Mouse (Mus musculus) olfactory bulb, adult 2 months (tissue): ENCODE results near the gene Olfr1420. TPM values are rescaled to one million over a fixed set of nuclear protein-coding genes. Genes with fewer than 3 reads are reported as not detected.
"Not testable (repeated sequence)": the region's sequence is repeated elsewhere in the genome, so short reads cannot be mapped to it uniquely, and the experiment has no call there.

ENCODE experiments used
- H3K27ac ChIP-seq: fragments of 200-500 bp; 2 replicates; pipeline ENCODE4 v1.5.1; 2012; ENCODE audit warnings: low read depth, low read length; ENCODE audit not compliant: insufficient read depth
- H3K4me1 ChIP-seq: fragments of 200-500 bp; 2 replicates; pipeline ENCODE4 v1.6.1; 2012; ENCODE audit warnings: low read length; ENCODE audit not compliant: control insufficient read depth, insufficient read depth
- H3K4me3 ChIP-seq: fragments of 200-500 bp; 2 replicates; pipeline ENCODE4 v1.5.1; 2012; ENCODE audit warnings: mild to moderate bottlenecking, low read depth, low read length, moderate library complexity; ENCODE audit not compliant: insufficient read depth
- CTCF ChIP-seq: fragments of 200-500 bp; IDR thresholded peaks from 2 replicates; pipeline ENCODE4 v1.5.1; 2012; ENCODE audit warnings: low read depth, mild to moderate bottlenecking, low read length, moderate library complexity; ENCODE audit not compliant: insufficient read depth
- POLR2A ChIP-seq: fragments of 200-500 bp; IDR thresholded peaks from 2 replicates; pipeline ENCODE4 v1.6.1; 2012; ENCODE audit warnings: mild to moderate bottlenecking, low read depth, low read length, moderate library complexity; ENCODE audit not compliant: insufficient read depth
- WGBS: fragments of 180-500 bp; shearing (Covaris S2); methylation state at CpG from one replicate; pipeline ENCODE4 v1.1.7; 2018; 5-methylcytosine and 5-hydroxymethylcytosine counted together
- polyA plus RNA-seq: library from polyadenylated mRNA; stranded (reverse); fragments of >200 nt; gene quantifications from 2 replicates; pipeline ENCODE4 v1.2.4, GENCODE M21; 2012; ENCODE audit warnings: low replicate concordance; ENCODE audit not compliant: missing spikeins, insufficient read depth, insufficient read length

Olfr1420 gene
- not detected in 2 replicates for polyA plus RNA-seq

DNA sequence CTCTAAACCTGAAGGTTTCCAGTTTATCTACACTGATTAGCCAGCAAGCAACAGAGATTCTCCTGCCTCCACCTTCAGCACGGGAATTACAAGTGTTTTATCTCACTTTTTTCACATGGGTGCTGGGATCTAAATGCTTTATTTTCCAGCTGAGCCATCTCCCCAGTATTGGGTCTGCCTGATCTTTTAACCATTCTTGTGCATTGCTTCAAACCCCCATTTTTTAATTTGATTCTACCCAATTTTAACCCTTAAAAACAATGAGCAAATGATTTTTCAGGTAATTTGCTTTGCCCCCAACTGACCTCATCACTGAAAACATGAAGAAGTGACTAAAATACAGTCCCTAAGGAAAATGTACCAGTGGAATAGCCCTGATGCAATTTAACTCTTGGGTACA is at the start of gene Olfr1420:
TSS of gene Olfr1420 (plus strand) at position 301 of the 400 bp plus-strand sequence.
- WGBS = 53% methylated on average over 1 of the region's 1 CpGs
- no peak within 1 kb of the TSS for H3K4me3 ChIP-seq
- TF ChIP-seq CTCF (no peak), POLR2A (no peak)
- no peaks in the 10 kb centered on the region for H3K4me1 ChIP-seq
- H3K27ac ChIP-seq = no peak within 1 kb of the TSS

GRCm38 (mm10) chr19:11839119-11839518 is 47.2 kb upstream of the Olfr1420 start, which contains the start of gene Olfr1417:
Gene Olfr1417, minus strand, starts transcription at chr19:11839219.
- Histone ChIP-seq H3K4me1 (no peaks in the 10 kb centered on the region), H3K4me3 (no peak within 1 kb of the TSS), H3K27ac (no peak within 1 kb of the TSS)
- TF ChIP-seq CTCF (no peak), POLR2A (no peak)
- WGBS = 91% methylated on average over 4 of the region's 4 CpGs

- 87% methylated on average over 4 of the region's 4 CpGs for WGBS
Measured at GRCm38 (mm10) chr19:11846333-11846732, 40.0 kb upstream of the Olfr1420 start.

DNA sequence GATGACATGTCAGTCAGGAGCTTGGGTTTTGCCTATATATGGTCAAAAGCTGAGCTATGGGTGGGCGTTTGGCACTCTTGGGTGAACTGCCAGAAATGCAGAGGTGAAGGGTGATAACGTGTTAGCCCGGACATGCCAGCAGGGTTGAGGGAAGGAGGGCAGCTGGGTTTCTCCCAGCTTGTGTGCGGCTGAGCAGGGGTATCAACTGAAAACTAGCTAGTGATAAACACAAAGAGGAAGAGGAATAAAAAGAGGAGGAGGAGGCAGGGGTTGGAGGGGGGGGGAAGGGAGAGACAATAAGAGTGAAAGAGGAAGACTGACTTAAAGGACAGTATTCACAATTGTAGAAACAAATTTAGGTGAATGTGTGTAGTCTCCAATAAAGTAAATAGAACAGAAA is 33.7 kb upstream of the Olfr1420 start:
- Histone ChIP-seq H3K4me3 (no peak overlapping the region), H3K4me1 (no peaks in the 10 kb centered on the region), H3K27ac (no peak overlapping the region)
- WGBS = 67% methylated on average over 4 of the region's 4 CpGs
- TF ChIP-seq POLR2A (no peak), CTCF (no peak)

More at GRCm38 (mm10) chr19:11846333-11846732, 40.0 kb upstream of the Olfr1420 start:
- no peak overlapping the region for H3K27ac ChIP-seq
- H3K4me1 ChIP-seq = no peaks in the 10 kb centered on the region
- H3K4me3 ChIP-seq = no peak overlapping the region
- TF ChIP-seq POLR2A (no peak), CTCF (no peak)

DNA sequence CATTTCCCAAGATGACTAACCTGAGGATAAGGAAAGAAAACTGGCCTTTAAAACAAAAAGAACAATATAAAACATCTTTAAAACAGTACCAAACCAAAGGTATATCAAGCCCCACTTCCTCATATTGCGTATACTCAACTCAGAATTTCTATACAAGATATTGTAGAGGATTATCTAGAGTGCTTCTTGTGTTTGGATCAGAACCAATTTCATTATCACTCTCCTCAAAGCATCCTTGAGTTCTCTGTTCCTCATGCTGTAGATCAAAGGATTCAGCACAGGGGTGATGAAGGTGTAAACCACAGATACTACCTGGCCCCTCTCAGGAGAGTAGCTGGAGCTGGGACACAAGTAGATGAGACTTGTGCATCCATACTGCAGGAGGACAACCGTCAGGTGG is 31.5 kb upstream of the Olfr1420 start:
- no peak for TF ChIP-seq POLR2A
- no peak for TF ChIP-seq CTCF
- H3K4me1 ChIP-seq = no peaks in the 10 kb centered on the region
- no peak overlapping the region for H3K27ac ChIP-seq
- H3K4me3 ChIP-seq = no peak overlapping the region
- 87% methylated on average over 2 of the region's 2 CpGs for WGBS

DNA sequence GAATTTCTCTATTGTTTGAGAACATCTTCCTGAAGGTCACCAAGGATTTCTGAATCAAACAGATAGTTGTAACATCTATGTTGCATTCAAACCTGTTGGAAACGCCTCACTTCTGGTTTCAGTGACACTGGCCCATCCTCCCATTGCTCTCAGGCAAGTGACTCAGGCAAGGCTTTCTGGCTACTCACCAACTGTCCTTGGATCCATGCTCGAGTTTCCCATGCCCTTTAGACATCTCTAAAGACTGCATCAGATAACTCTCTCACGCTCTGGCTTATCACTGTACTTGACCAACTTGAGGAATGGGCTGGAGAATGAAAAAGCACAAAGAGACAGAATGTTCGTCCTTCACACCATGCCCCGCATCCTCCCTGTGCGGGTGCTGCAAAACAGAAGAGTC is 29.9 kb upstream of the Olfr1420 start:
- no peaks in the 10 kb centered on the region for H3K4me1 ChIP-seq
- WGBS = 81% methylated on average over 6 of the region's 6 CpGs
- no peak overlapping the region for H3K27ac ChIP-seq
- TF ChIP-seq POLR2A (no peak), CTCF (no peak)
- no peak overlapping the region for H3K4me3 ChIP-seq

GRCm38 (mm10) chr19:11860966-11861365 is 25.4 kb upstream of the Olfr1420 start, which contains the start of gene Olfr1418:
Gene Olfr1418, minus strand, starts transcription at chr19:11861066.
- TF ChIP-seq CTCF = no peak
- TF ChIP-seq POLR2A = no peak
- H3K4me3 ChIP-seq = no peak within 1 kb of the TSS

GRCm38 (mm10) chr19:11867837-11868236 is 18.5 kb upstream of the Olfr1420 start:
- Histone ChIP-seq H3K27ac (no peak overlapping the region), H3K4me3 (no peak overlapping the region), H3K4me1 (no peaks in the 10 kb centered on the region)
- TF ChIP-seq CTCF = no peak
- TF ChIP-seq POLR2A = no peak
- WGBS = 85% methylated on average over 2 of the region's 2 CpGs

More at GRCm38 (mm10) chr19:11860966-11861365, 25.4 kb upstream of the Olfr1420 start, which contains the start of gene Olfr1418:
- Histone ChIP-seq H3K27ac (no peak within 1 kb of the TSS), H3K4me1 (no peaks in the 10 kb centered on the region)
- 90% methylated on average over 1 of the region's 1 CpGs for WGBS

GRCm38 (mm10) chr19:11875006-11875405 is 11.4 kb upstream of the Olfr1420 start, which contains the start of gene Olfr1419:
Gene Olfr1419, minus strand, starts transcription at chr19:11875106.
- no peaks in the 10 kb centered on the region for H3K4me1 ChIP-seq
- no peak within 1 kb of the TSS for H3K27ac ChIP-seq
- TF ChIP-seq CTCF (no peak), POLR2A (no peak)
- 56% methylated on average over 1 of the region's 1 CpGs for WGBS
- no peak within 1 kb of the TSS for H3K4me3 ChIP-seq

DNA sequence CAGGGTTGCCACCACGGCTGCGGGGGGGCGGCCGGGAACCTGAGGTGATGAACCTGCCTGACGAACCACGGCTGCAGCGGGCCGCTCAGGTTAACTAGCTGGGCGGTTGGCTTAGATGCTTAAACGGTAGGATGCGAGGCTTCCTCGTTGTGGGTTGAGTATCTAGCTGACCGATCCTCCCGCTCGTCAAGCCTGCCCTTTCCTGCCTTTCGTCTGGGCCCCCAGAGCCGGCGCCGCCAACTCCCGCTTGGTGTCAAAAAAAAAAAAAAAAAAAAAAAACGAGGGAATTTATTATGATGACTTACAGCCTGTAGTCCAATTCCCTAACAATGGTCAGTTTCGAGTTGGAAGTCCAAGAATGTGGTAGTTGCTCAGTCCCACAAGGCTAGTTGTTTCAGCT is 8.0 kb upstream of the Olfr1420 start:
- H3K4me1 ChIP-seq, H3K27ac ChIP-seq, H3K4me3 ChIP-seq: not testable (repeated sequence)
- 75% methylated on average over 22 of the region's 22 CpGs for WGBS
